Mouse (Mus musculus) bone marrow macrophage, adult 2 months (primary cell): Measurements from ENCODE around the gene Tm4sf4.

ENCODE experiments used
- CTCF ChIP-seq: IDR thresholded peaks from 2 replicates; pipeline ENCODE4 v1.5.1; 2012; ENCODE audit warnings: low read depth, mild to moderate bottlenecking, low read length, moderate library complexity
- POLR2A ChIP-seq: IDR thresholded peaks from 2 replicates; pipeline ENCODE4 v1.6.1; 2012; ENCODE audit warnings: mild to moderate bottlenecking, low read depth, low read length, borderline replicate concordance

DNA sequence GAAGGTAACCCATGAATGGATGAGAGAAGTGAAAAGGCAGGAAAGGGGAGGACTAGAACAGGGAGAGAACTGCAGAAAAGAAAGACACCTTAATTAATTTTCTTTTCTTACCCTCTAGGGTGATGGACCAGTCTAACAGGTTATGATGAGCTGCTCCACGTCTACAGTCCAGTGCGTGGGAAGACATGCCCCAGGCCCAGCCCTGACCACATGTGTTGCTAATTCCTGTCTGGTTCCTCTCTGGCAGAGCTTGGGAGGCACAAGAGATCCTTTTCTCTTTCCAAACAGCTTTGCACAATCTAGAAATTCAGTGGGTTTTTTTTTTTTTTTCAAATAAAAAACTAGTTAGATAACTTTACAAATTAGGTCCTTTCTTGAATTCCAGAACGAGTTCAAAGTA lies 15.8 kb downstream of the Tm4sf4 start:
- TF ChIP-seq CTCF (no peak), POLR2A (no peak)
